In the genomic region with DNA sequence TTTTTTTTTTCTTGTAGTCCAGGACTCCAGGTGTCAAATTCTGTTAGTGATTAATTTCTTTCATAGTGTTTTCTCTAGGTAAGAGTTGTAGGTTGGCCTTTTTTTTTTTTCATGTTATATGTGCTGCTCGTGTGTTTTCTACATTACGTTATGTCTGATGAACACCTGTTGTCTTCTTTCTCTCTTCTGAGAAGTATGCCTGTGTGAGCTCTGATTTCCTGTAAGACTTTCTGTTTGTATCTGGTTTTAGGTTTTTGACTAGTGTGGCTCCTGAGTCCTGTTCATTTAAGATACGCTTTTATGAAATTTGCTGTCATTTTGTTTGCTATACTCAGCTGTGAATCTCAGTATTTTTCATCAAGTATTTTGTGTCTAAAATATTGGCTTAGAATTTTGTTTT, we compare ENCODE assay signal across 29 mouse cellular contexts.
A peak's percentile ranks its signal among the peaks of the same experiment; 100 is the strongest.
DNase-seq lines count a peak whose midpoint lies in the region; ATAC-seq lines count a peak whose summit lies in the region.
"Had no signal": no experiment of that assay in that cellular context is flagged by ENCODE, and none has a peak within 500 bp of the region (broad histone marks: within the 10 kb centered on the region; RNA-seq: fewer than 3 reads in every experiment).

No protein-coding gene starts in this region.

- 92% methylated on average over 3 of the region's 3 CpGs for WGBS in midbrain, embryonic 10.5 days
- WGBS in forebrain, embryonic 15.5 days = over 99% methylated on average over 3 of the region's 3 CpGs

- no peaks in the 10 kb centered on the region for H3K27me3 ChIP-seq in midbrain, embryonic 10.5 days (ENCODE audit: low read depth, poor library complexity, severe bottlenecking)
- no peaks in the 10 kb centered on the region for H3K27me3 ChIP-seq in forebrain, embryonic 15.5 days
- H3K27me3 ChIP-seq: CH12.LX; embryonic facial prominence, embryonic 12.5 days; embryonic facial prominence, embryonic 15.5 days; heart, embryonic 13.5 days; intestine, embryonic 15.5 days; Patski had no signal

- H3K9me3 ChIP-seq in midbrain, embryonic 10.5 days (replicated peaks) = no peaks in the 10 kb centered on the region
- no peaks in the 10 kb centered on the region for H3K9me3 ChIP-seq in forebrain, embryonic 15.5 days
- H3K9me3 ChIP-seq: embryonic facial prominence, embryonic 12.5 days; embryonic facial prominence, embryonic 15.5 days; G1E; heart, embryonic 10.5 days; heart, embryonic 13.5 days; intestine, embryonic 15.5 days had no signal

- no peak overlapping the region for H3K9ac ChIP-seq in forebrain, embryonic 15.5 days (replicated peaks)
- H3K9ac ChIP-seq: embryonic facial prominence, embryonic 12.5 days; embryonic facial prominence, embryonic 15.5 days; heart, embryonic 13.5 days; hindbrain, embryonic 14.5 days; intestine, embryonic 15.5 days had no signal

- DNase-seq in thymus, postnatal 0 days (ENCODE audit: low spot score) = peak; percentile 53
- DNase-seq in thymus, adult 18-20 months = no peak
- peak; percentile 38 for DNase-seq in naive thymus-derived CD4-positive, alpha-beta T cell, adult 2 months (ENCODE audit: low read depth)
- no peak for DNase-seq in midbrain, embryonic 10.5 days (ENCODE audit: low spot score)
- DNase-seq: adrenal gland, adult 2 months; adrenal gland, postnatal 14 days; B cell, adult 2 months; cerebellum, adult 11 months; cerebellum, adult 2 months; cerebellum, adult 9-11 months; cerebellum, postnatal 25 days; gastrocnemius, postnatal 10 days; gastrocnemius, postnatal 36 days; heart, adult 2 months; heart, postnatal 14 days; heart, postnatal 4 days had no signal

- no peak overlapping the region for H3K4me3 ChIP-seq in midbrain, embryonic 10.5 days
- no peak overlapping the region for H3K4me3 ChIP-seq in forebrain, embryonic 15.5 days
- H3K4me3 ChIP-seq: embryonic facial prominence, embryonic 12.5 days; embryonic facial prominence, embryonic 15.5 days; heart, adult 2 months; heart, embryonic 10.5 days; heart, embryonic 13.5 days; intestine, embryonic 15.5 days had no signal

- H3K4me2 ChIP-seq in forebrain, embryonic 15.5 days (replicated peaks) = no peak overlapping the region
- H3K4me2 ChIP-seq: embryonic facial prominence, embryonic 12.5 days; embryonic facial prominence, embryonic 15.5 days; heart, embryonic 13.5 days; hindbrain, embryonic 14.5 days; intestine, embryonic 15.5 days had no signal

- H3K27ac ChIP-seq in midbrain, embryonic 10.5 days (replicated peaks) = no peak overlapping the region
- no peak overlapping the region for H3K27ac ChIP-seq in forebrain, embryonic 15.5 days (replicated peaks)
- H3K27ac ChIP-seq: embryonic facial prominence, embryonic 12.5 days; embryonic facial prominence, embryonic 15.5 days; heart, adult 2 months; heart, embryonic 10.5 days; heart, embryonic 13.5 days; hindbrain, embryonic 14.5 days; hindbrain, postnatal 0 days; intestine, embryonic 15.5 days had no signal

- no peaks in the 10 kb centered on the region for H3K36me3 ChIP-seq in midbrain, embryonic 10.5 days
- H3K36me3 ChIP-seq in forebrain, embryonic 15.5 days = no peaks in the 10 kb centered on the region
- H3K36me3 ChIP-seq: embryonic facial prominence, embryonic 12.5 days; embryonic facial prominence, embryonic 15.5 days; heart, embryonic 10.5 days; heart, embryonic 13.5 days; intestine, embryonic 15.5 days had no signal

- H3K4me1 ChIP-seq in midbrain, embryonic 10.5 days = no peaks in the 10 kb centered on the region
- no peaks in the 10 kb centered on the region for H3K4me1 ChIP-seq in forebrain, embryonic 15.5 days
- H3K4me1 ChIP-seq: embryonic facial prominence, embryonic 12.5 days; embryonic facial prominence, embryonic 15.5 days; intestine, embryonic 15.5 days had no signal

- ATAC-seq in activated CD4-positive, CD25-positive, alpha-beta regulatory T cell, adult 4 months = peak; percentile 63
- ATAC-seq in forebrain, embryonic 15.5 days (replicated peaks) = no peak
- ATAC-seq: forebrain, embryonic 14.5 days; hindbrain, postnatal 0 days; intestine, embryonic 15.5 days; Patski had no signal

Comparison
In these comparisons a context has a peak if more than half of its experiments do, and no peak if none do; other contexts are left out.
1. DNase-seq: peak in thymus, postnatal 0 days (single experiment) and naive thymus-derived CD4-positive, alpha-beta T cell, adult 2 months (single experiment); none in thymus, adult 18-20 months (0 of 2) and midbrain, embryonic 10.5 days (single experiment).